Mouse (Mus musculus) CH12.LX (cell line): ENCODE results near the gene Crat. TPM values are rescaled to one million over a fixed set of nuclear protein-coding genes. Genes with fewer than 3 reads are reported as not detected.
A peak's percentile ranks its signal among the peaks of the same experiment; 100 is the strongest.

Experiments used
- DNase-seq: peaks from one replicate; pipeline ENCODE4 v3.0.0-alpha.2; 2013; ENCODE audit errors: extremely low read depth
- H3K27ac ChIP-seq: 2 replicates; pipeline ENCODE4 v1.5.1; 2012; ENCODE audit warnings: low read depth, mild to moderate bottlenecking, control low read depth, moderate library complexity; ENCODE audit not compliant: insufficient read depth
- H3K27me3 ChIP-seq: replicated peaks from 2 replicates; pipeline ENCODE3; 2012; ENCODE audit warnings: inconsistent platforms
- H3K36me3 ChIP-seq, 2 experiments: replicated peaks in 1 of 2; 2 replicates each; pipeline versions ENCODE3 to v1.6.1; 2012; ENCODE audit warnings: inconsistent platforms in 1 of 2, low read length in 1 of 2, mild to moderate bottlenecking in 1 of 2, mixed read lengths in 1 of 2, moderate library complexity in 1 of 2; ENCODE audit not compliant: control insufficient read depth in 1 of 2, insufficient read depth in 1 of 2
- H3K4me1 ChIP-seq, 2 experiments: 2 replicates each; pipeline ENCODE4 v1.6.1; 2012; ENCODE audit warnings: inconsistent platforms in 1 of 2, moderate library complexity in 1 of 2; ENCODE audit not compliant: insufficient read depth in 2 of 2, control insufficient read depth in 1 of 2
- H3K4me2 ChIP-seq: 2 replicates; pipeline ENCODE4 v1.6.1; 2012; ENCODE audit warnings: low read depth, mild to moderate bottlenecking, control low read depth; ENCODE audit not compliant: poor library complexity, insufficient read depth, severe bottlenecking
- H3K4me3 ChIP-seq, 3 experiments: fragments of 150-350 bp in 1 of 3; sonication (generic) in 1 of 3; replicated peaks in 1 of 3; 2 replicates each; pipeline versions ENCODE3 to v1.5.1; 2011 to 2012; ENCODE audit warnings: low read depth in 2 of 3, low read length in 2 of 3, mild to moderate bottlenecking in 2 of 3, moderate library complexity in 2 of 3, control low read depth in 1 of 3, improper control_type of control experiment in 1 of 3, inconsistent platforms in 1 of 3, mixed read lengths in 1 of 3; ENCODE audit not compliant: poor library complexity in 1 of 3
- H3K79me2 ChIP-seq: replicated peaks from 2 replicates; pipeline ENCODE4 v1.6.1; 2012; ENCODE audit warnings: mild to moderate bottlenecking, moderate library complexity; ENCODE audit not compliant: control insufficient read depth, poor library complexity, insufficient read depth, severe bottlenecking; ENCODE audit errors: extremely low read depth
- H3K9ac ChIP-seq: 2 replicates; pipeline ENCODE4 v1.6.1; 2012; ENCODE audit warnings: low read depth, mild to moderate bottlenecking, control low read depth, moderate library complexity; ENCODE audit not compliant: insufficient read depth
- H3K9me3 ChIP-seq: replicated peaks from 2 replicates; pipeline ENCODE3; 2012; ENCODE audit warnings: low read length, inconsistent platforms, mixed read lengths
- CHD2 ChIP-seq: IDR thresholded peaks from 2 replicates; pipeline ENCODE4 v1.6.1; 2011; ENCODE audit warnings: low read length, improper control_type of control experiment
- CTCF ChIP-seq, 2 experiments: IDR thresholded peaks in 1 of 2; conservative IDR thresholded peaks in 1 of 2; 2 replicates each; pipeline ENCODE4 v1.5.1; 2011 to 2012; ENCODE audit warnings: low read depth in 2 of 2, low read length in 2 of 2, improper control_type of control experiment in 1 of 2, inconsistent platforms in 1 of 2, mild to moderate bottlenecking in 1 of 2, moderate library complexity in 1 of 2
- ELF1 ChIP-seq: IDR thresholded peaks from 2 replicates; pipeline ENCODE4 v1.6.1; 2014; ENCODE audit warnings: low read depth, mild to moderate bottlenecking, inconsistent platforms, low read length, improper control_type of control experiment
- ETS1 ChIP-seq: conservative IDR thresholded peaks from 2 replicates; pipeline ENCODE4 v1.6.1; 2012; ENCODE audit warnings: low read depth, mild to moderate bottlenecking, inconsistent platforms, low read length, improper control_type of control experiment, moderate library complexity
- HCFC1 ChIP-seq: IDR thresholded peaks from 2 replicates; pipeline ENCODE4 v1.6.1; 2012; ENCODE audit warnings: low read depth, mild to moderate bottlenecking, inconsistent platforms, low read length, improper control_type of control experiment
- JUND ChIP-seq: conservative IDR thresholded peaks from 2 replicates; pipeline ENCODE4 v1.6.1; 2011; ENCODE audit warnings: low read depth, low read length, improper control_type of control experiment
- KAT2A ChIP-seq: IDR thresholded peaks from 2 replicates; pipeline ENCODE4 v1.6.1; 2012; ENCODE audit warnings: low read length, improper control_type of control experiment, inconsistent platforms; ENCODE audit not compliant: insufficient replicate concordance
- MAFK ChIP-seq: IDR thresholded peaks from 2 replicates; pipeline ENCODE4 v1.6.1; 2011; ENCODE audit warnings: low read length, improper control_type of control experiment; ENCODE audit not compliant: insufficient replicate concordance
- MXI1 ChIP-seq: IDR thresholded peaks from 2 replicates; pipeline ENCODE4 v1.6.1; 2011; ENCODE audit warnings: mild to moderate bottlenecking, low read depth, low read length, improper control_type of control experiment
- NRF1 ChIP-seq: IDR thresholded peaks from 2 replicates; pipeline ENCODE4 v1.6.1; 2014; ENCODE audit warnings: low read depth, mild to moderate bottlenecking, inconsistent platforms, low read length, improper control_type of control experiment, moderate library complexity
- POLR2AphosphoS2 ChIP-seq: IDR thresholded peaks from 2 replicates; pipeline ENCODE4 v1.6.1; 2011; ENCODE audit warnings: low read depth, low read length, improper control_type of control experiment
- RAD21 ChIP-seq: IDR thresholded peaks from 2 replicates; pipeline ENCODE4 v1.6.1; 2011; ENCODE audit warnings: low read depth, mild to moderate bottlenecking, low read length, improper control_type of control experiment, moderate library complexity
- SIN3A ChIP-seq: IDR thresholded peaks from 2 replicates; pipeline ENCODE4 v1.6.1; 2012; ENCODE audit warnings: low read length, improper control_type of control experiment, inconsistent platforms
- SMC3 ChIP-seq: IDR thresholded peaks from 2 replicates; pipeline ENCODE4 v1.6.1; 2011; ENCODE audit warnings: low read depth, low read length, improper control_type of control experiment
- TBP ChIP-seq: conservative IDR thresholded peaks from 2 replicates; pipeline ENCODE4 v1.6.1; 2011; ENCODE audit warnings: low read depth, low read length, improper control_type of control experiment
- USF1 ChIP-seq: IDR thresholded peaks from 2 replicates; pipeline ENCODE4 v1.6.1; 2014; ENCODE audit warnings: low read depth, mild to moderate bottlenecking, inconsistent platforms, low read length, improper control_type of control experiment
- USF2 ChIP-seq: conservative IDR thresholded peaks from 2 replicates; pipeline ENCODE4 v1.6.1; 2011; ENCODE audit warnings: low read depth, low read length, improper control_type of control experiment
- ZC3H11A ChIP-seq: IDR thresholded peaks from 2 replicates; pipeline ENCODE4 v1.6.1; 2012; ENCODE audit warnings: low read depth, mild to moderate bottlenecking, inconsistent platforms, low read length, improper control_type of control experiment
- ZNF384 ChIP-seq: IDR thresholded peaks from 2 replicates; pipeline ENCODE4 v1.6.1; 2012; ENCODE audit warnings: low read depth, low read length, improper control_type of control experiment, inconsistent platforms
- dilution Hi-C: fragments of 300-500 bp; cut with MboI; formaldehyde crosslinking; loops from 2 replicates; pipeline ENCODE4 v1.14.3; 2020; ENCODE audit warnings: low sequenced_read_pairs; ENCODE audit not compliant: extremely low pct_unique_long_range_greater_than_20kb, extremely low pct_ligation_motif_present
- in situ Hi-C: fragments of 300-500 bp; cut with MboI; formaldehyde crosslinking; loops from 3 replicates; pipeline ENCODE4 v1.14.3; 2019; ENCODE audit warnings: low sequenced_read_pairs, low pct_ligation_motif_present, low pct_unique_long_range_greater_than_20kb, mixed read lengths
- polyA plus RNA-seq: library from polyadenylated mRNA; unstranded; fragments of >175 nt; gene quantifications from 2 replicates; pipeline ENCODE4 v1.2.1, GENCODE M21; 2012; ENCODE audit warnings: low read depth; ENCODE audit not compliant: insufficient read length
- total RNA-seq, 2 experiments: library from RNA; depleted of rRNA; stranded (reverse); fragments of 300-350 nt in 1 of 2; fragments of >200 nt in 1 of 2; gene quantifications; 2 replicates each; pipeline ENCODE4 v1.2.3; 2012 to 2014

The Crat gene
- total and polyA plus RNA-seq, 3 experiments: 1.7 to 4.5 (median 4.2) TPM

GRCm38 (mm10) chr2:30451525-30451924, 35.9 kb upstream of the Crat start:
- Histone ChIP-seq H3K9ac (no peak overlapping the region), H3K27ac (no peak overlapping the region), H3K27me3 (no peaks in the 10 kb centered on the region), H3K4me2 (no peak overlapping the region), H3K4me1 (peaks cover 10 to 43% of the 10 kb centered on the region in 2 experiments), H3K9me3 (peaks cover 20% of the 10 kb centered on the region), H3K4me3 (no peak overlapping the region), H3K79me2 (no peaks in the 10 kb centered on the region), H3K36me3 (peaks cover 15 to 71% of the 10 kb centered on the region in 2 experiments)
- in situ Hi-C loops (no loop called here), dilution Hi-C loops (no loop called here)
- no peak for DNase-seq
- TF ChIP-seq USF1 (no peak), ETS1 (no peak), TBP (no peak), SIN3A (no peak), MXI1 (no peak), JUND (no peak), ZC3H11A (no peak), CHD2 (no peak), HCFC1 (no peak), MAFK (no peak), KAT2A (no peak), NRF1 (no peak), ELF1 (no peak)

- H3K4me1 ChIP-seq: peaks cover 19 to 51% of the 10 kb centered on the region in 2 experiments
- no peak overlapping the region for H3K4me2 ChIP-seq
- H3K36me3 ChIP-seq: peaks cover 22 to 76% of the 10 kb centered on the region in 2 experiments
- in situ Hi-C loops (no loop called here), dilution Hi-C loops (no loop called here)
- H3K27me3 ChIP-seq: no peaks in the 10 kb centered on the region
- no peak for DNase-seq
- H3K9me3 ChIP-seq: peaks cover 20% of the 10 kb centered on the region
- H3K27ac ChIP-seq: no peak overlapping the region
- no peak overlapping the region for H3K4me3 ChIP-seq
- H3K9ac ChIP-seq: no peak overlapping the region
- H3K79me2 ChIP-seq: no peaks in the 10 kb centered on the region
- TF ChIP-seq CTCF (conservative IDR thresholded peaks at IDR 0.05 in 1 of 2, IDR thresholded peaks at IDR 0.05 in 1 of 2; ENCODE audit: low read depth in 2 of 2, low read length in 2 of 2): peak; percentile 57 to 74
- peak; percentile 75 for TF ChIP-seq ZNF384
- TF ChIP-seq HCFC1: no peak
- TF ChIP-seq SMC3: peak; percentile 38; the same call in 1 of the 2 replicates
- TF ChIP-seq KAT2A: no peak
- no peak for TF ChIP-seq USF2
- 0 out of 2 replicates have a peak, but pooled peaks have one; percentile 38 for TF ChIP-seq POLR2AphosphoS2
- TF ChIP-seq RAD21: peak; percentile 43
These were observed 34.9 kb upstream of the Crat start for GRCm38 (mm10) chr2:30450530-30450929.
